Mouse (Mus musculus) mesoderm, embryonic 11.5 days (tissue): ENCODE data around the gene Lce3e.

Source experiments
- DNase-seq: peaks from one replicate; pipeline ENCODE4 v3.0.0-alpha.2; 2012; ENCODE audit warnings: low read depth, low spot score

The Lce3e gene

DNA sequence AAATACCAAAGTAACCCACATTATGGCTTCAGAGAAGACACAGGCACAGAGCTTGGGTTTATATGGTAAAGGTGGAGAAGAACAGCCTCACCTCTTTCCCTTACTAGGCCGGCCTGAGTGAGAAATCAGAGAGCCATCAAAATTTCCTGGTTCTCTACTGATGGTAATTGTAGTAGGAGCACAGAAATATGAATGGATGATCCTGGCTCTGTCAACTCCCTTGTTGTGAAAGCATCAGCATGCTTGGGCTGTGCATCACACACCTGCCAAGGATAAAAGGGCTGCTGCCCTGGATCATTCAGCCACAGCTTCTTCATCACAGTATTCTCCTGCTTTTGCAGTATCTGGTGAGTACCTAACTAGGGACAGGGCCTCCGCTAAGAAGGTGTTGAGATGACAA, at the start of gene Lce3e:
Gene Lce3e, plus strand, starts transcription at position 301 of the 400 bp plus-strand sequence.
- DNase-seq: no peak

- peak; percentile 41 for DNase-seq
Measured at GRCm38 (mm10) chr3:92920364-92920763, 46.5 kb upstream of the Lce3e start.

GRCm38 (mm10) chr3:92926130-92926529, 40.7 kb upstream of the Lce3e start, which contains the start of gene Lce3a:
Gene Lce3a (minus strand): TSS chr3:92926230.
- no peak for DNase-seq

- no peak for DNase-seq
Measured at GRCm38 (mm10) chr3:92932679-92933078, 34.2 kb upstream of the Lce3e start, which contains the start of gene Lce3b. Gene Lce3b (plus strand): TSS chr3:92932979.

GRCm38 (mm10) chr3:92944186-92944585, 22.7 kb upstream of the Lce3e start, which contains the start of gene Lce3c:
Gene Lce3c (plus strand): TSS chr3:92944486.
- DNase-seq: no peak

DNA sequence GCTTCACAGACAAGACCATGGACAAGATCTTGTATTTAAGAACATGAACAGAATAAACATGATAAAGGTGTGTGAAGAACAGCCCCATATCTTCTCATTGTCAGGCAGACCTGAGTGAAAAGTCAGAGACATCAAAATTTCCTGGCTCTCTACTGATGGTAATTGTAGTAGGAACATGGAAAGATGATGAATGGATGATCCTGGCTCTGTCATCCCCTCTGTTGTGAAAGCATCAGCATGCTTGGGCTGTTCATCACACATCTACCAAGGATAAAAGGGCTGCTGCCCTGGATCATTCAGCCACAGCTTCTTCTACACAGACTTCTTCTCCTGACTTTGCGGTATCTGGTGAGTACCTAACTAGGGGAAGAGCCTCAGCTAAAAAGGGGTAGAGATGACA, 9.8 kb upstream of the Lce3e start, which contains the start of gene Lce3d:
Gene Lce3d, plus strand, starts transcription at position 301 of the 400 bp plus-strand sequence.
- DNase-seq: no peak

DNA sequence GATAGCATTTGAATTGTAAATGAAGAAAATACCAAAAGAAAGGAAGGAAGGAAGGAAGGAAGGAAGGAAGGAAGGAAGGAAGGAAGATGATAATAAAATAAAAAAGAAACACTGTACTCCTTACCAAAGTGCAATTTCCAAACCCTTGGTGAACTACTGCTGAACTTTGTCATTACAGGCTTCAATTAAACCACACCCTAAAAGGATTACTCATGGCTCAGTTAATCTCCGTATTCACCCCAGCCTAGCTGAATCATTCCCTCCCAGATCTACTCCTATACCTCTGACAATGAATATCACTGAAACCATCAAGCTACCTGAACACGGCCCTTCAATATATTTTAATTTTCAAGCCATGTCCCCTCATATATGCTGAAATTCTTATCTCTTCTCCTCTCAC, 11.6 kb downstream of the Lce3e start:
- no peak for DNase-seq

GRCm38 (mm10) chr3:92991926-92992325, 25.1 kb downstream of the Lce3e start, which contains the start of gene Lce3f:
Gene Lce3f (plus strand): TSS chr3:92992226.
- no peak for DNase-seq

DNA sequence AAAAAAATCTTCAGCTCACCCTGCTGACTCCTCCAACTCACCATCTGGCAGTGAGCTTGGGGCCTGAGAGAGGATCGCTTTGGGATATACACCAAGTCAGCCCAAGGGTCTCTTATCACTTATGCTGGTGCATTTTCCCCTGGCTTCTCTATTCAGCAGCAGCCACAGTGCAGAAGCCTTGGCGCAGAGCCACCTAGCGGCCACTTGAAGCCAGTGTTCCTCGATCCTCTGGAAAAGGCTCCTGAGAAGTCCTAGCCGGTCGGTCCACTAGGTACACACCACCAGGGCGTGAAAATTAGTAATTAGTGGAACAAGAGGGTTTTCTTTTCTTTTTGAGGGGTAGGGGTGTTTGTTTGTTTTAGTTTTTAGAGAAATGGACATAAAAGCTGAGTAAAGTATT, 31.8 kb downstream of the Lce3e start:
- peak; percentile 68 for DNase-seq

DNA sequence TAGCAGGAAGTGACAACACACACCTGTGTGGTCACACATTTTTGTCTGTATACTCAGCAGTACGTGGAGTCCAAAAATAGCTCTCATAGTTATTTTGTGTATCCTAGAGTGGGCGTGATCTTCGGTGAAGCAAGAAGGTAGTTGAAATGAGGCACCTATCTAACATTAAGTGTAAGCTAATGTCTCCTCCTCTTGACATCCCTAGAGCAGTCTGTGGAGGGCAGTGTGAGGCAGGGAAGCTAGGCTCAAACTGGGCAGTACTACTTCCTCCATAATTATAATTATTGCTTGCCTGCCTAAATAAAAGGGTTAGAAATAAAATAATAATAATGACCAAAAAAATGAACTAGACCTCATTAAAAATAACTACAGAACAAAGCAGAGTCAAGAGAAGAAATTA, 33.8 kb downstream of the Lce3e start:
- no peak for DNase-seq

DNA sequence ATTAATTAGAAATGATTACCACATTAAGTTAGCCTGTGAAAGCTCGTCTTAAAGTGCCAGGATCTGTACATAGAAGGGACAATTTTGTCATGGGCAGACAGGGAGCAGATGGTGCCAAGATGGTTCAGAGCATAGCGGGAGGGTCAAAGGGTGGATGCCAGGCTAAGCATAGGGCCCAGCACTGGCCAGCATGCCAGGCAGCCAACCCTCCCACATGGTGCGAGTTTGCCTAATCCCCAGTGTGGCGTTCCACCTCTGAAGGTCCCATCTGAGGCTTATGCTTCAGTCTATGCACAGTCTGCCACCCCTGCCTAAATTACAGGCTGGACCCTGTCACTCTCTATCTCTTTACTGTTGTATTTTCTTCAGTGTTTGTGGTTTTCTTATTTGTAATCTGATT, 36.0 kb downstream of the Lce3e start:
- DNase-seq: no peak

GRCm38 (mm10) chr3:93014378-93014801, 47.5 kb downstream of the Lce3e start:
- DNase-seq: peak; percentile 74

DNA sequence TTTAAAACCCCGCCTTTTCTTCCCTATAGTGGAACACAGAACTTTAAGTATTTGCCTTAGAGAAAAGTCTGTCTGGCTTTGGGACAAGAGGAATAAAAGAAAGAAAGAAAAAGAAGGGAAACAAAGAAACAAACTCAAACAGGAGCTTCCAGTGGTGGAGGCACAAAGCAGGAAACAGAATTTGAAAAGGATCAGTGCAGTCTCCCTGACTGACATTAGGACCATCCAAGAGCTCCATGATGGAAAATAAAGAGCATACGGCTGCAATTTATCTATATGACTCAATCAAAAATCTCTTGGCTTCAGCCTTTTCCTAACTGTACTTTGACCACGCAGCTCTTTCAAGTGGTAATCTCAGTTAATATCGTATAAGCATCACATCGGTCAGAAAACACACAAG, 48.0 kb downstream of the Lce3e start:
- DNase-seq: no peak

- DNase-seq: no peak
Measured at GRCm38 (mm10) chr3:93015460-93016104, 48.7 kb downstream of the Lce3e start, which contains the start of gene Crct1. Gene Crct1 (minus strand): TSS chr3:93015687.
